Mouse (Mus musculus) spleen, postnatal 0 days (tissue): ENCODE measurements around the gene Tro. TPM values are rescaled to one million over a fixed set of nuclear protein-coding genes. Genes with fewer than 3 reads are reported as not detected.

ENCODE experiments used
- polyA plus RNA-seq: library from polyadenylated mRNA; unstranded; fragments of >200 nt; fragmentation: Nextera tagmentation; extraction: Ambion mirVana; gene quantifications from 2 replicates; pipeline ENCODE4 v1.2.1, GENCODE M21; 2015

Tro gene
- polyA plus RNA-seq: 1.5 and 2.4 TPM in 2 replicates

DNA sequence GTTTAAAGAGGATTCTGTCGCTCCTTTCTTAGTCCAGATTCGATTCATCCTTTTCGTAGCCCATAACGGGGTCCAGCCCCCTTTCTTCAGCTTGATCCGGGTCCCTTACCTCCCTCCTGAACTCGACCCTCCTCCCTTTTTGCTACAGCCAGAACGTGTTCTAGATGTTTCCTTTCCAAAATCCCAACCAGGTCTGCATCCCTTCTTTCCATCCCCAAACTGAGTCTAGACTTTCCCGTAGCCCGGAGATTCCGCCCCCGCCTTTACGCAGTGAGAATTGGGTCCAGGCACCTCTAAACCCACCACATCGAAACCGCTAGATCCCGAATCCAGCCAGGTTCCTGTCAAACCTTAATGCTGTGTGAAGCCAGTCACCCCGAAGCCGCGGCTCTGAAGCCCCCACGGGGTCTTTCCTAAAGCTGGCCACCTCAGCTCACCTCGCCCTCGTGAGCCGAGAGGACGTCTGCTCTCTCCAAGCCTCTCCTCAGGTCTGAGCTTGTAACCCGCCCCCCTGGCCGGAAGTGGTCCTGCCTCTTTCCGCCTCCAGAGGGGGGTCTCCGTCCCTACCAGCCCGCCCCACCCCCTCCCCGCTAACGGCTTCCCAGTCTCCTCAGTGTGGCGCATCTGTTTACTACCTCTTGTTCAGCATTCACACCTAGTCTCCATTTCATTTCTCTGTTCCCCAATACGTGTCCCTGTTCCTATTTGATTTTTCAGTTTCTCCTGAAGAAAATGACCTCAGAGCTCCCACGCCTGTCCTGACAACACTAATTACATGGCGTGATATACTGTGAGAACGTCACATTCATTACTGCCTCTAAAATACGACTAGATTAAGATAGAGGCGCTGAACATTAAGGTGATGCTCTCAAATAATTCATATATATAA lies at the start of gene Tro:
TSS of gene Tro (minus strand) at position 676 of the 889 bp plus-strand sequence.

Other genes starting within 250 kb of the Tro start
- gene Tmem29, start 198.4 kb downstream of the Tro start, polyA plus RNA-seq: 13.7 and 14.6 TPM in 2 replicates
- gene Alas2, start 110.2 kb downstream of the Tro start, polyA plus RNA-seq: 814 and 816 TPM in 2 replicates
- gene Pfkfb1, start 69.4 kb downstream of the Tro start, polyA plus RNA-seq: 4.1 and 5.4 TPM in 2 replicates
- gene Apex2, start 67.7 kb downstream of the Tro start, polyA plus RNA-seq: 9.8 and 10.2 TPM in 2 replicates
- 85.0 and 110 TPM in 2 replicates for gene Maged2, start 156.8 kb upstream of the Tro start, polyA plus RNA-seq